Mouse (Mus musculus) kidney, embryonic 15.5 days (tissue): Measurements from ENCODE around the gene Doxl2. TPM values are rescaled to one million over a fixed set of nuclear protein-coding genes. Genes with fewer than 3 reads are reported as not detected.

Source experiments
- ATAC-seq: fragments of 200-750 bp; cut with Nextera tagmentation; replicated peaks from 2 replicates; pipeline ENCODE4 v1.8.0; 2017; ENCODE audit warnings: moderate TSS enrichment; ENCODE audit not compliant: low FRiP score
- H3K27ac ChIP-seq: fragments of 300-500 bp; sonication (generic); 2 replicates; pipeline ENCODE4 v1.5.1; 2015; ENCODE audit warnings: mild to moderate bottlenecking, inconsistent platforms
- H3K27me3 ChIP-seq: fragments of 300-500 bp; sonication (generic); 2 replicates; pipeline ENCODE4 v1.6.1; 2015; ENCODE audit warnings: inconsistent platforms
- H3K36me3 ChIP-seq: fragments of 300-500 bp; sonication (generic); 2 replicates; pipeline ENCODE4 v1.6.1; 2015; ENCODE audit warnings: inconsistent platforms
- H3K4me1 ChIP-seq: fragments of 300-500 bp; sonication (generic); 2 replicates; pipeline ENCODE4 v1.6.1; 2015; ENCODE audit warnings: inconsistent platforms
- H3K4me2 ChIP-seq: fragments of 300-500 bp; sonication (generic); 2 replicates; pipeline ENCODE4 v1.6.1; 2015; ENCODE audit warnings: moderate library complexity, mild to moderate bottlenecking, inconsistent platforms
- H3K4me3 ChIP-seq: fragments of 300-500 bp; sonication (generic); replicated peaks from 2 replicates; pipeline ENCODE4 v1.5.1; 2015; ENCODE audit warnings: mild to moderate bottlenecking, inconsistent platforms
- H3K9ac ChIP-seq: fragments of 300-500 bp; sonication (generic); 2 replicates; pipeline ENCODE4 v1.6.1; 2015; ENCODE audit warnings: mild to moderate bottlenecking, inconsistent platforms
- H3K9me3 ChIP-seq: fragments of 300-500 bp; sonication (generic); replicated peaks from 2 replicates; pipeline ENCODE4 v1.6.1; 2016; ENCODE audit warnings: inconsistent platforms
- WGBS: fragments of 180-500 bp; shearing (Covaris S2); methylation state at CpG from one replicate; pipeline ENCODE4 v1.1.7; 2015; ENCODE audit warnings: mixed read lengths; 5-methylcytosine and 5-hydroxymethylcytosine counted together
- polyA plus RNA-seq: library from polyadenylated mRNA; unstranded; fragments of >200 nt; fragmentation: Nextera tagmentation; extraction: Ambion mirVana; gene quantifications from 2 replicates; pipeline ENCODE4 v1.2.1, GENCODE M21; 2015

Gene Doxl2
- polyA plus RNA-seq, 1 experiment from 2014 or later: not detected

DNA sequence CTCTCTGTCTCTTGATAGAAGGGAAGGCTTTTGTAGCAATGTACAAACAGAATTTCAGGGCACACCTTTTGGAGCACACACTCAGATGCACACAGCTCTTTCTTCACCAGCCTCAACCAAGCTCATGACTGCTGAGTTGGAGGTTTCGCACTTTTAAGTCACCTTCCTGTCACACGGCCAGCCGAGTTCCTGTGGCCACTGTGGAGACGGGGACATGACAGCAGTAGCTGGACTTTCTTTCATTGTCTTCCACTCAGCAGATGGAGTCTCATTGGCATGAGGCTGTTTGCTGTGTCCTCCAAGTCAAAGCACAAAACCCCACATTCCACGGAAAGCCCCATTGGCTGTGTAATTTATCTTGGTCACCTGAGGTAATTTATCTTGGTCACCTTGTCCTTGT lies 36.4 kb downstream of the Doxl2 start:
- 73% methylated on average over 5 of the region's 5 CpGs for WGBS
- H3K27me3 ChIP-seq: no peaks in the 10 kb centered on the region
- no peak overlapping the region for H3K9ac ChIP-seq
- H3K27ac ChIP-seq: no peak overlapping the region
- H3K4me3 ChIP-seq: no peak overlapping the region
- H3K36me3 ChIP-seq: no peaks in the 10 kb centered on the region
- no peak overlapping the region for H3K4me2 ChIP-seq
- no peaks in the 10 kb centered on the region for H3K9me3 ChIP-seq
- no peak for ATAC-seq
- H3K4me1 ChIP-seq: peaks cover 12% of the 10 kb centered on the region

GRCm38 (mm10) chr6:49013023-49013422 lies 38.3 kb downstream of the Doxl2 start:
- no peaks in the 10 kb centered on the region for H3K36me3 ChIP-seq
- H3K27me3 ChIP-seq: no peaks in the 10 kb centered on the region
- H3K4me1 ChIP-seq: peaks cover 12% of the 10 kb centered on the region
- no peaks in the 10 kb centered on the region for H3K9me3 ChIP-seq
- no peak overlapping the region for H3K9ac ChIP-seq
- no peak overlapping the region for H3K4me2 ChIP-seq
- no peak overlapping the region for H3K27ac ChIP-seq
- H3K4me3 ChIP-seq: no peak overlapping the region
- WGBS: 83% methylated on average over 4 of the region's 4 CpGs
- no peak for ATAC-seq

- Histone ChIP-seq H3K4me2 (no peak overlapping the region), H3K9ac (no peak overlapping the region), H3K27ac (no peak overlapping the region), H3K9me3 (no peaks in the 10 kb centered on the region), H3K4me1 (peaks cover 8% of the 10 kb centered on the region), H3K4me3 (no peak overlapping the region), H3K27me3 (no peaks in the 10 kb centered on the region), H3K36me3 (no peaks in the 10 kb centered on the region)
- ATAC-seq: no peak
- 77% methylated on average over 3 of the region's 3 CpGs for WGBS
These were observed 38.7 kb downstream of the Doxl2 start for GRCm38 (mm10) chr6:49013458-49013857.

DNA sequence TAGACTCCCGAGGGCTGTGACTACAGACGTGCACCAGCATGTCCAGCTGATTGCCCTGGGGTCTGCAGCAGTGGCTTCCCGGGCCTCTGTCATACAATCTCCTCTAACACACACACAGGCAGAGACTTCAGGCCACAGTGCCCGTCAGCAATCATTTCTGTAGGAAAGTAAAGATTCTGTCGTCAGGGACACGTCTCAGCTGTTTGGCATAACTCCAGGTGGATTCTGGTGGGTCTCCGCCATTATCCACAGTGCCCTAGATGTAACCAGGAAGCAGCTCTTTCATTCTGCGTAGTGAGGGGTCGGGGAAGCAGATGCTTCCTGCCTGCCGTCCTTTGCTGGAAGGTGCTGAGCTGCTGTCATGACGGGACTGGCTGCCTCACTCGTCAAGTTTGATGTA lies 42.4 kb downstream of the Doxl2 start:
- Histone ChIP-seq H3K4me2 (no peak overlapping the region), H3K9ac (no peak overlapping the region), H3K27me3 (no peaks in the 10 kb centered on the region)

GRCm38 (mm10) chr6:49019341-49019740 lies 44.6 kb downstream of the Doxl2 start:
- Histone ChIP-seq H3K9me3 (no peaks in the 10 kb centered on the region), H3K4me1 (no peaks in the 10 kb centered on the region), H3K36me3 (no peaks in the 10 kb centered on the region), H3K4me2 (no peak overlapping the region), H3K4me3 (no peak overlapping the region), H3K27me3 (no peaks in the 10 kb centered on the region), H3K27ac (no peak overlapping the region), H3K9ac (no peak overlapping the region)
- no peak for ATAC-seq
- 100% methylated on average over 1 of the region's 1 CpGs for WGBS

More for the DNA sequence above, 42.4 kb downstream of the Doxl2 start:
- Histone ChIP-seq H3K36me3 (no peaks in the 10 kb centered on the region), H3K9me3 (no peaks in the 10 kb centered on the region), H3K4me1 (no peaks in the 10 kb centered on the region), H3K4me3 (no peak overlapping the region), H3K27ac (no peak overlapping the region)
- no peak for ATAC-seq
- 58% methylated on average over 12 of the region's 12 CpGs for WGBS

DNA sequence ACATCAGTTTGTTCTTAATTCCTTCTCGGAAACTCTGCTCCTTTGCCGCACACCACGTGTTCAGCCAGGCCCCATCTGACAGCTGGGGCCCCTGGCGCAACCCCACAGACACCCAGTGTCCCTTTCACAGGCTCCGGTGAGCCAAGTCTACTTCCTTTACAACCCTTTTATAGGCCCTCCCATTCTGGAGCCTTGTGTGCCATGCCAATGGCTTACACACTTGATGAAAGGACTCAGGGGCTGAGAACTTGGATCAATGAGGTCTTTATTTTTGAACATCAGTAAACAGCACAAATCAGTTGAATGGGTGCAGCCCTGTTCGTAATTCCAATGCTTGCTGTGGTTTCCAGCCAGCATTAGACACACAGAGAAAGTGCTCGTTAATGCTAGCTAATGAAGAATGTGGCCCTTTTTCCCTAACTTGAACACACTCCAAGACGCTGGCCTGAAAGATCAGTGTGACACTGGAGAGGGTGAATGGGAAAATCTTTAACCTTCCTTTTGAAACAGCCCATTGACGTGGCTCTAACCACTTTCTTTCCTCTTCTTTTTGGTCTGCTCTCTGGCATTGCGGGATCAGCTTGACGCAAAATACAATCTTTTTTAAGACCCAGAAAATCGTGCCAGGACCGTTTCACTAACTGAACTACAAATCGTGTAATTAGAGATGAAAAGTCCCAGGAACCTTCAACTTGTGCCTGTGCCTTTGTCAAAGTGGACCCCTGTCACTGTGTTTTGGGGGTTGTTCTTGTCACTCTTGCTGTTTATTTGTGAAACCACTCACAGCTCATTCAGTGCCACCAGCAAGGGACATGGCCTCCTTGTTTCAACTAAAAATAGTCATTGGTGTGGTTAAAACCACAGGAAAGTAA lies 46.6 kb downstream of the Doxl2 start:
- H3K9me3 ChIP-seq: no peaks in the 10 kb centered on the region
- ATAC-seq: no peak
- no peak overlapping the region for H3K9ac ChIP-seq
- H3K27ac ChIP-seq: no peak overlapping the region
- 63% methylated on average over 14 of the region's 14 CpGs for WGBS
- no peak overlapping the region for H3K4me3 ChIP-seq
- no peak overlapping the region for H3K4me2 ChIP-seq
- H3K4me1 ChIP-seq: no peaks in the 10 kb centered on the region
- H3K36me3 ChIP-seq: no peaks in the 10 kb centered on the region
- no peaks in the 10 kb centered on the region for H3K27me3 ChIP-seq

- Histone ChIP-seq H3K9me3 (no peaks in the 10 kb centered on the region), H3K36me3 (no peaks in the 10 kb centered on the region), H3K4me3 (no peak overlapping the region), H3K4me2 (no peak overlapping the region), H3K27ac (no peak overlapping the region), H3K4me1 (no peaks in the 10 kb centered on the region), H3K27me3 (no peaks in the 10 kb centered on the region), H3K9ac (no peak overlapping the region)
- ATAC-seq: no peak
- WGBS: 92% methylated on average over 2 of the region's 2 CpGs
These were observed 47.6 kb downstream of the Doxl2 start for GRCm38 (mm10) chr6:49022384-49022783.

GRCm38 (mm10) chr6:49023315-49023714 lies 48.6 kb downstream of the Doxl2 start:
- H3K27me3 ChIP-seq: no peaks in the 10 kb centered on the region
- H3K9ac ChIP-seq: no peak overlapping the region
- H3K4me1 ChIP-seq: no peaks in the 10 kb centered on the region
- H3K4me3 ChIP-seq: no peak overlapping the region
- no peak overlapping the region for H3K4me2 ChIP-seq
- H3K9me3 ChIP-seq: no peaks in the 10 kb centered on the region
- H3K36me3 ChIP-seq: no peaks in the 10 kb centered on the region
- no peak overlapping the region for H3K27ac ChIP-seq
- 77% methylated on average over 10 of the region's 10 CpGs for WGBS
- no peak for ATAC-seq

DNA sequence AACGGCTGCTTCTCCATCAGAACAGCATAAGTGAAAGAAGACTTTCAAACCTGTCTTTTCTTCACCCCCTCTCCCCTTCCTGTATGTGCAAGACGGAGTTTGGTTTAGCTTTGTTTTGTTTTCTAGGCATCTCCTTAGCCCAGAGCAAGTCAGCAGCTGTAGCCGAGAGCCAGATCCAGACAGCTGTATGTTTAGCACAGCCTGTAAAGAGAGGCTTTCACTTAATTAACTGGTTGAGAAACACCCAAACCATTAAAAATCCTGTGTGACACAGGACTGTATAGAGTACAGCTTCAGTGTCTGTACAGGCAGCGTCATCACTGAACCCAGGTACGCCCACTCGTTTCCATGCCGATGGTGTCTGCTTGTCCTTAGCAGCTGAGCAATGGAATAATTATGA lies 50.5 kb downstream of the Doxl2 start:
- Histone ChIP-seq H3K4me3 (no peak overlapping the region), H3K4me2 (no peak overlapping the region), H3K4me1 (no peaks in the 10 kb centered on the region), H3K27ac (no peak overlapping the region), H3K9me3 (no peaks in the 10 kb centered on the region), H3K27me3 (no peaks in the 10 kb centered on the region), H3K36me3 (no peaks in the 10 kb centered on the region), H3K9ac (no peak overlapping the region)
- ATAC-seq: no peak
- WGBS: 79% methylated on average over 7 of the region's 7 CpGs

DNA sequence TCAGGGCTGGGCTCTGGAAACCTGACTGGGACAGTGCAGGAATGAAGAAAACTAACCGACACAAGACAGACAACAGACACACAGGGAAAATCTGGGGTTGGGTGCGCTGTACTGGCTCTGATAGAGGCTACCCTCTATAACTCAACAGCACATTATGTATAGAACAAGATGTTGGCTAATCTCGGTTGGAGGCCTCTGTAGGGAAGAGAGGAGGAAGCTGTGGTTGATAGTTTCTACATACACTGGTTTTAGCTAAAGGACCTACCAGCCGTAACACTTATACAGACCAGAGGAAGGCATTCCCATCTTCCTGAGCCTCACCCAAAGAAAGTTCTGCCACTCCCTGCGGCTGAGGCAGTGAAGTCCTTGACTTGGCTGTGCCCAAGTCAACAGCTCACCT lies 51.7 kb downstream of the Doxl2 start:
- Histone ChIP-seq H3K9me3 (no peaks in the 10 kb centered on the region), H3K36me3 (no peaks in the 10 kb centered on the region), H3K9ac (no peak overlapping the region), H3K27ac (no peak overlapping the region), H3K4me3 (no peak overlapping the region), H3K4me1 (peaks cover 2% of the 10 kb centered on the region; the same call in 1 of the 2 replicates), H3K27me3 (no peaks in the 10 kb centered on the region), H3K4me2 (no peak overlapping the region)
- WGBS: 91% methylated on average over 5 of the region's 5 CpGs
- ATAC-seq: no peak

DNA sequence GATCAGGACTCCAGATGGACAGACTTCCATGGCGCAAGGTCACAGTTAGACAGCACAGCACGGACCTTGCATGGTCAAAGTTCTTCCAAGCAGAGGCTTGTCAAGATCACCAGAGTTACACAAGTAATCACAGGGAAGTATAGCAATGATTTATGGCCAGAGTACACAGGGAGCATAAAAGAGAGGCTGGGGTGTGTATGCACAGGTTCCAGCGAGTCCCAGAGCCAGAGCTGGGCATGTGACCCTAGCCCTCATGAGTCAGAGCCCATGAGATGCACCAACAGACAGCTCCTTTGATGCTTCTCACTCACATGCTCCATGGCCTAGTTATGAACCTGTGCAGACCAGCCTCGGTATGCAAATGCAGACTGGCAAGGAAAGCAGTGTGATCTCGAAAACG lies 53.3 kb downstream of the Doxl2 start:
- H3K9ac ChIP-seq: no peak overlapping the region
- 75% methylated on average over 6 of the region's 6 CpGs for WGBS
- ATAC-seq: no peak
- H3K4me3 ChIP-seq: no peak overlapping the region
- no peak overlapping the region for H3K4me2 ChIP-seq
- H3K27ac ChIP-seq: no peak overlapping the region
- no peaks in the 10 kb centered on the region for H3K9me3 ChIP-seq
- H3K27me3 ChIP-seq: no peaks in the 10 kb centered on the region
- no peaks in the 10 kb centered on the region for H3K36me3 ChIP-seq
- peaks cover 10% of the 10 kb centered on the region; the same call in 1 of the 2 replicates for H3K4me1 ChIP-seq
